Mouse (Mus musculus) hematopoietic stem cell, adult 5-6 weeks (primary cell): ENCODE measurements around the gene Arhgef5. TPM values are rescaled to one million over a fixed set of nuclear protein-coding genes. Genes with fewer than 3 reads are reported as not detected.

Source experiments
- ATAC-seq, 2 experiments: fragments of 125-278 bp in 1 of 2; replicated peaks in 1 of 2; 2 replicates each; pipeline ENCODE4 v1.8.0; 2016 to 2017; ENCODE audit warnings: inconsistent platforms in 2 of 2, mild to moderate bottlenecking in 2 of 2, moderate number of reproducible peaks in 2 of 2, low read depth in 1 of 2, moderate TSS enrichment in 1 of 2; ENCODE audit not compliant: low FRiP score in 2 of 2, poor library complexity in 2 of 2, severe bottlenecking in 2 of 2, insufficient read depth in 1 of 2, low TSS enrichment in 1 of 2
- total RNA-seq: library from RNA; stranded (forward); fragments of 172-1452, 232-1000 nt; gene quantifications from 2 replicates; pipeline ENCODE4 v1.2.3, GENCODE M21; 2017

Arhgef5 gene
- total RNA-seq, 1 experiment from 2014 or later: 16.7 TPM

- ATAC-seq: no peak
These were observed 44.1 kb downstream of the Arhgef5 start, which contains the start of gene Nobox for GRCm38 (mm10) chr6:43309454-43309853. Nobox (minus strand) TSS chr6:43309554.

- no peak for ATAC-seq
These were observed 44.7 kb downstream of the Arhgef5 start for GRCm38 (mm10) chr6:43310071-43310470.

- no peak for ATAC-seq
These were observed 47.2 kb downstream of the Arhgef5 start for GRCm38 (mm10) chr6:43312546-43312945.

GRCm38 (mm10) chr6:43312961-43313656, 47.7 kb downstream of the Arhgef5 start:
- ATAC-seq: no peak

GRCm38 (mm10) chr6:43333479-43333878, 68.1 kb downstream of the Arhgef5 start:
- no peak for ATAC-seq

- no peak for ATAC-seq
These were observed 70.3 kb downstream of the Arhgef5 start for GRCm38 (mm10) chr6:43335619-43336234.

GRCm38 (mm10) chr6:43337491-43337961, 72.1 kb downstream of the Arhgef5 start:
- ATAC-seq: no peak

GRCm38 (mm10) chr6:43338804-43339203, 73.4 kb downstream of the Arhgef5 start:
- ATAC-seq: no peak

Other genes with a start within 250 kb of the Arhgef5 start
- not detected in 2 replicates for gene Olfr441, start 159.2 kb upstream of the Arhgef5 start, total RNA-seq
- not detected in 2 replicates for gene Olfr237-ps1, start 119.0 kb upstream of the Arhgef5 start, total RNA-seq
- not detected in 2 replicates for gene Olfr437, start 102.3 kb upstream of the Arhgef5 start, total RNA-seq
- gene Olfr13, start 93.4 kb upstream of the Arhgef5 start, total RNA-seq: not detected in 2 replicates
- gene Olfr435, start 68.4 kb upstream of the Arhgef5 start, total RNA-seq: not detected in 2 replicates
- not detected in 2 replicates for gene Olfr434, start 52.6 kb upstream of the Arhgef5 start, total RNA-seq
- not detected in 2 replicates for gene Olfr47, start 34.1 kb upstream of the Arhgef5 start, total RNA-seq
- not detected in 2 replicates for gene Nobox, start 44.0 kb downstream of the Arhgef5 start, total RNA-seq